Mouse (Mus musculus) erythroid progenitor cell, adult 5-6 weeks (primary cell): Measurements from ENCODE around the gene Clec3a. TPM values are rescaled to one million over a fixed set of nuclear protein-coding genes. Genes with fewer than 3 reads are reported as not detected.

Experiments
- ATAC-seq: replicated peaks from 2 replicates; pipeline ENCODE4 v1.8.0; 2016; ENCODE audit warnings: moderate number of reproducible peaks, mild to moderate bottlenecking, moderate TSS enrichment, inconsistent platforms; ENCODE audit not compliant: poor library complexity, low FRiP score, severe bottlenecking
- total RNA-seq, 2 experiments: library from RNA; stranded (forward) in 1 of 2; stranded (reverse) in 1 of 2; fragments of 150-400 nt in 1 of 2; fragments of 186-747, 209-891 nt in 1 of 2; gene quantifications; 2 replicates each; pipeline versions ENCODE4 v1.2.3 to v1.2.4; 2015 to 2017; ENCODE audit warnings: low replicate concordance in 2 of 2

Clec3a gene
- total RNA-seq, 2 experiments from 2014 or later = not detected

GRCm38 (mm10) chr8:114455302-114455701 is 37.4 kb downstream of the Clec3a start:
- ATAC-seq = no peak

- no peak for ATAC-seq
Observed at GRCm38 (mm10) chr8:114455953-114456352, 38.1 kb downstream of the Clec3a start.

- ATAC-seq = no peak
Observed at GRCm38 (mm10) chr8:114458113-114458784, 40.4 kb downstream of the Clec3a start.

- ATAC-seq = no peak
Observed at GRCm38 (mm10) chr8:114460600-114460999, 42.7 kb downstream of the Clec3a start.

- ATAC-seq = no peak
Observed at GRCm38 (mm10) chr8:114462591-114462990, 44.7 kb downstream of the Clec3a start.

- no peak for ATAC-seq
Observed at GRCm38 (mm10) chr8:114463305-114463704, 45.4 kb downstream of the Clec3a start.

- ATAC-seq = no peak
Observed at GRCm38 (mm10) chr8:114468526-114469207, 50.8 kb downstream of the Clec3a start.

GRCm38 (mm10) chr8:114469208-114469590 is 51.3 kb downstream of the Clec3a start:
- ATAC-seq = no peak

GRCm38 (mm10) chr8:114473546-114473945 is 55.7 kb downstream of the Clec3a start:
- ATAC-seq = no peak

Other genes starting within 250 kb of the Clec3a start
- gene Vat1l, start 212.5 kb upstream of the Clec3a start, total RNA-seq (2015; ENCODE audit: low replicate concordance) = not detected in 2 replicates
- gene Vat1l, start 212.5 kb upstream of the Clec3a start, total RNA-seq (2017; ENCODE audit: low replicate concordance) = not detected in 2 replicates
- 3.2 and 3.8 TPM in 2 replicates for gene Wwox, start 21.6 kb downstream of the Clec3a start, total RNA-seq (2015; ENCODE audit: low replicate concordance)
- 3.9 and 11.2 TPM in 2 replicates for gene Wwox, start 21.6 kb downstream of the Clec3a start, total RNA-seq (2017; ENCODE audit: low replicate concordance)